Mouse (Mus musculus) cortical plate, adult 2 months (tissue): ENCODE results near the gene Nqo1.

Experiments used
- CTCF ChIP-seq: fragments of 200-500 bp; IDR thresholded peaks from 2 replicates; pipeline ENCODE4 v1.5.1; 2011; ENCODE audit warnings: mild to moderate bottlenecking, control low read depth, low read length; ENCODE audit not compliant: insufficient read depth; ENCODE audit errors: extremely low read depth
- POLR2A ChIP-seq: fragments of 200-500 bp; IDR thresholded peaks from 2 replicates; pipeline ENCODE4 v1.6.1; 2011; ENCODE audit warnings: mild to moderate bottlenecking, low read length, control low read depth; ENCODE audit not compliant: insufficient read depth; ENCODE audit errors: extremely low read depth

DNA sequence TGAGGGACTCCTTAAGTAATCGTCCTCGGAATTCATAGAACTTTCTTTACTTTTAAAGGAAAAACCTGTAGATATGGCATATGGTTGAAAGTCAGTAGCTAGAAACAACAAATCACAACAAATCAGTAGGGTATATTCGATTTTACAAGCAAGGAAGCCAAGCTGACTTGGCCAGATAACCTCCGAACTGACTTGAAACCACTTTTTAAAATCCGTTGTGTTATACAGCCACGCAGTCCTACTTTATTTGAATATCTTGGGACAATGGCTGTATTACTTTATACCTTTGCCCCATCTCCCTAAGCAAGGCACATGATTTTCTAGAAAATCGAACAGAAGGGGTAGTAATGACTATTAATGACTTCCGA is 22.2 kb upstream of the Nqo1 start:
- TF ChIP-seq CTCF (no peak), POLR2A (no peak)
